ENCODE assay signal across 25 mouse cellular contexts in genomic region chr4:127215799-127216198, GRCm38 (mm10). TPM values are rescaled to one million over a fixed set of nuclear protein-coding genes. Genes with fewer than 3 reads are reported as not detected.
A peak's percentile ranks its signal among the peaks of the same experiment; 100 is the strongest.
DNase-seq lines count a peak whose midpoint lies in the region; ATAC-seq lines count a peak whose summit lies in the region.
"Had no signal": no experiment of that assay in that cellular context is flagged by ENCODE, and none has a peak within 500 bp of the region (broad histone marks: within the 10 kb centered on the region; RNA-seq: fewer than 3 reads in every experiment).

No protein-coding gene starts in this region.

- DNase-seq in frontal cortex, postnatal 36 days (ENCODE audit: low spot score in 2 of 2): no peak
- peak; percentile 66 for DNase-seq in retina, postnatal 1 day
- DNase-seq in retina, embryonic 14.5 days (ENCODE audit: low spot score): no peak
- no peak for DNase-seq in liver, embryonic 11.5 days (ENCODE audit: low spot score)
- DNase-seq: adrenal gland, adult 8-10 months; forebrain, postnatal 0 days; gastrocnemius, postnatal 14 days; kidney, postnatal 10 days; layer of hippocampus, adult 9-11 months; right cerebral cortex, postnatal 14 days; thymus, postnatal 4 days had no signal

- no peak overlapping the region for H3K27ac ChIP-seq in heart, embryonic 16.5 days (ENCODE audit: low read length)
- H3K27ac ChIP-seq in heart, embryonic 11.5 days (ENCODE audit: low read depth, low read length): no peak overlapping the region
- no peak overlapping the region for H3K27ac ChIP-seq in liver, embryonic 11.5 days (ENCODE audit: low read depth, low read length)
- H3K27ac ChIP-seq: embryonic facial prominence, embryonic 10.5 days; embryonic facial prominence, embryonic 15.5 days; forebrain, embryonic 12.5 days; hindbrain, embryonic 14.5 days; limb, embryonic 12.5 days; lung, embryonic 15.5 days; neural tube, embryonic 13.5 days had no signal

- no peaks in the 10 kb centered on the region for H3K36me3 ChIP-seq in heart, embryonic 16.5 days (ENCODE audit: control insufficient read depth, insufficient read depth)
- no peaks in the 10 kb centered on the region for H3K36me3 ChIP-seq in heart, embryonic 11.5 days (ENCODE audit: control insufficient read depth, insufficient read depth, low read length)
- no peaks in the 10 kb centered on the region for H3K36me3 ChIP-seq in liver, embryonic 11.5 days (ENCODE audit: control insufficient read depth, insufficient read depth, low read length)
- H3K36me3 ChIP-seq: embryonic facial prominence, embryonic 10.5 days; embryonic facial prominence, embryonic 15.5 days; forebrain, embryonic 12.5 days; limb, embryonic 12.5 days; lung, embryonic 15.5 days had no signal

- no peak overlapping the region for H3K9ac ChIP-seq in heart, embryonic 16.5 days (ENCODE audit: low read length)
- no peak overlapping the region for H3K9ac ChIP-seq in heart, embryonic 11.5 days (ENCODE audit: low read depth, low read length)
- H3K9ac ChIP-seq in liver, embryonic 11.5 days (ENCODE audit: low read depth, low read length): no peak overlapping the region
- H3K9ac ChIP-seq: embryonic facial prominence, embryonic 15.5 days; forebrain, embryonic 12.5 days; forebrain, postnatal 0 days; hindbrain, embryonic 14.5 days; limb, embryonic 12.5 days; lung, embryonic 15.5 days; midbrain, embryonic 13.5 days; neural tube, embryonic 13.5 days had no signal

- ATAC-seq in frontal cortex, adult (ENCODE audit: low TSS enrichment): peak; percentile 18; the same call in 1 of the 2 replicates
- no peak for ATAC-seq in heart, embryonic 16.5 days (replicated peaks; ENCODE audit: extremely low read depth, insufficient read depth, low FRiP score)
- ATAC-seq in heart, embryonic 11.5 days (replicated peaks; ENCODE audit: insufficient number of reproducible peaks, low FRiP score, low TSS enrichment): no peak
- ATAC-seq in liver, embryonic 11.5 days (replicated peaks; ENCODE audit: low FRiP score): no peak
- ATAC-seq: activated CD4-positive, CD25-positive, alpha-beta regulatory T cell, adult 4 months; CD4-positive, CD25-positive, alpha-beta regulatory T cell, adult 4 months; forebrain, postnatal 0 days; intestine, postnatal 0 days had no signal

- peak overlapping the region; percentile 38 for H3K4me2 ChIP-seq in heart, embryonic 16.5 days (ENCODE audit: low read depth, low read length)
- no peak overlapping the region for H3K4me2 ChIP-seq in heart, embryonic 11.5 days
- no peak overlapping the region for H3K4me2 ChIP-seq in liver, embryonic 11.5 days
- H3K4me2 ChIP-seq: embryonic facial prominence, embryonic 15.5 days; forebrain, embryonic 12.5 days; hindbrain, embryonic 14.5 days; limb, embryonic 12.5 days; lung, embryonic 15.5 days; midbrain, embryonic 13.5 days; neural tube, embryonic 13.5 days had no signal

- WGBS in heart, embryonic 16.5 days: 18% methylated on average over 5 of the region's 9 CpGs
- WGBS in heart, embryonic 11.5 days (ENCODE audit: insufficient replicate concordance): 41% methylated on average over 6 of the region's 9 CpGs
- 67% methylated on average over 5 of the region's 9 CpGs for WGBS in liver, embryonic 11.5 days

- H3K4me3 ChIP-seq in heart, embryonic 16.5 days (ENCODE audit: low read length): no peak overlapping the region
- H3K4me3 ChIP-seq in heart, embryonic 11.5 days (ENCODE audit: low read depth, low read length): no peak overlapping the region
- no peak overlapping the region for H3K4me3 ChIP-seq in liver, embryonic 11.5 days (ENCODE audit: low read depth, low read length)
- H3K4me3 ChIP-seq: embryonic facial prominence, embryonic 10.5 days; embryonic facial prominence, embryonic 15.5 days; forebrain, embryonic 12.5 days; limb, embryonic 12.5 days; lung, embryonic 15.5 days; midbrain, embryonic 13.5 days; neural tube, embryonic 13.5 days had no signal

- H3K9me3 ChIP-seq in heart, embryonic 16.5 days (replicated peaks; ENCODE audit: control insufficient read depth, low read length): no peaks in the 10 kb centered on the region; the same call in 1 of the 2 replicates
- H3K9me3 ChIP-seq in heart, embryonic 11.5 days (replicated peaks; ENCODE audit: control insufficient read depth, low read length): no peaks in the 10 kb centered on the region
- no peaks in the 10 kb centered on the region for H3K9me3 ChIP-seq in liver, embryonic 11.5 days (ENCODE audit: control insufficient read depth, low read length)
- H3K9me3 ChIP-seq: embryonic facial prominence, embryonic 10.5 days; embryonic facial prominence, embryonic 15.5 days; forebrain, embryonic 12.5 days; lung, embryonic 15.5 days; midbrain, embryonic 13.5 days; neural tube, embryonic 13.5 days had no signal

- H3K27me3 ChIP-seq in heart, embryonic 16.5 days (ENCODE audit: control insufficient read depth, insufficient read depth, low read length): peaks cover 20% of the 10 kb centered on the region
- peaks cover 33% of the 10 kb centered on the region for H3K27me3 ChIP-seq in heart, embryonic 11.5 days (ENCODE audit: control insufficient read depth, insufficient read depth, low read length)
- peaks cover 16% of the 10 kb centered on the region for H3K27me3 ChIP-seq in liver, embryonic 11.5 days (replicated peaks; ENCODE audit: control insufficient read depth, insufficient read depth, low read length)

- peaks cover 4% of the 10 kb centered on the region for H3K4me1 ChIP-seq in heart, embryonic 16.5 days (ENCODE audit: control insufficient read depth, insufficient read depth, low read length)
- H3K4me1 ChIP-seq in heart, embryonic 11.5 days (ENCODE audit: control insufficient read depth, insufficient read depth, low read length): no peaks in the 10 kb centered on the region
- no peaks in the 10 kb centered on the region for H3K4me1 ChIP-seq in liver, embryonic 11.5 days (replicated peaks; ENCODE audit: control insufficient read depth, insufficient read depth, low read length)
- H3K4me1 ChIP-seq: embryonic facial prominence, embryonic 15.5 days; lung, embryonic 15.5 days had no signal

RNA-seq across cellular contexts. Expression of gene Smim12, which starts 27.8 kb away (rescaled TPM):
- polyA plus RNA-seq in heart, embryonic 16.5 days (2015; fragmentation: Nextera tagmentation; extraction: Ambion mirVana): 67.2 and 69.3 TPM in 2 replicates
- 62.2 and 67.7 TPM in 2 replicates for polyA plus RNA-seq in heart, embryonic 11.5 days (2014; fragmentation: Nextera tagmentation; extraction: Ambion mirVana)
- polyA plus RNA-seq in liver, embryonic 11.5 days (2014; fragmentation: Nextera tagmentation; extraction: Ambion mirVana): 56.5 and 56.9 TPM in 2 replicates

RNA-seq across cellular contexts. Expression of gene Dlgap3, which starts 46.8 kb away (rescaled TPM):
- polyA plus RNA-seq in heart, embryonic 16.5 days (2015; fragmentation: Nextera tagmentation; extraction: Ambion mirVana): 0.39 and 0.45 TPM in 2 replicates
- polyA plus RNA-seq in heart, embryonic 11.5 days (2014; fragmentation: Nextera tagmentation; extraction: Ambion mirVana): 1.2 and 1.4 TPM in 2 replicates
- polyA plus RNA-seq in liver, embryonic 11.5 days (2014; fragmentation: Nextera tagmentation; extraction: Ambion mirVana): 1.1 and 1.4 TPM in 2 replicates
- polyA plus RNA-seq: activated CD4-positive, CD25-positive, alpha-beta regulatory T cell, adult 4 months; CD4-positive, CD25-positive, alpha-beta regulatory T cell, adult 4 months had no signal
